Mouse (Mus musculus) embryonic fibroblast, embryonic 13.5 days (primary cell): ENCODE data around the gene Gpr55.

Experiments
- CTCF ChIP-seq: IDR thresholded peaks from 2 replicates; pipeline ENCODE4 v1.5.1; 2011; ENCODE audit warnings: mild to moderate bottlenecking, control low read depth, low read length, moderate library complexity, borderline replicate concordance; ENCODE audit not compliant: insufficient read depth
- POLR2A ChIP-seq: IDR thresholded peaks from 2 replicates; pipeline ENCODE4 v1.6.1; 2011; ENCODE audit warnings: low read depth, mild to moderate bottlenecking, control low read depth, low read length, moderate library complexity

DNA sequence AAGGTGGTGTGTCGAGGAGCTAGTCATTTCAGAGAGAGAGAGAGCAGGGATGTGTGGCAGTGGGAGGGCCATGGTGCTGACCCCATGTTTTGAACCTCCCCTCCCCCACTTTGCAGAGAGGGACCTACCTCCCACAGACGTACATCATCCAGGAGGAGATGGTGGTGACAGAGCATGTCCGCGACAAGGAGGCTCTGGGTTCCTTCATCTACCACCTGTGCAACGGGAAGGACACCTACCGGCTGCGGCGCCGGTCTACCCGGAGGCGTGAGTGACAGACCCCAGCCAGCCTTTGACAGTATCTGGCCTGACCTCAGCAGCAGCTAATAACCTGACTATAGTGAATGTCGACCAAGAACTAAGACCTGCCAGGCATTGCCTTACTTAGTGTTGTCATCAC lies 53.9 kb downstream of the Gpr55 start:
- TF ChIP-seq CTCF (no peak), POLR2A (no peak)
